Mouse (Mus musculus): Measurements from ENCODE around the gene Cox8b. TPM values are rescaled to one million over a fixed set of nuclear protein-coding genes. Genes with fewer than 3 reads are reported as not detected.
A peak's percentile ranks its signal among the peaks of the same experiment; 100 is the strongest.

The Cox8b gene
- polyA plus RNA-seq, 1 experiment, result 188 TPM

GRCm38 (mm10) chr7:140864761-140865160, 35.5 kb downstream of the Cox8b start:
- H3K4me3 ChIP-seq (ENCODE audit: insufficient read depth, low read depth, low read length), result no peak overlapping the region
- no peaks in the 10 kb centered on the region for H3K27me3 ChIP-seq (replicated peaks; ENCODE audit: control insufficient read depth, insufficient read depth, low read length)
- no peak for TF ChIP-seq CTCF (conservative IDR thresholded peaks at IDR 0.05; ENCODE audit: insufficient read depth, insufficient read length, low read depth, low read length)
- TF ChIP-seq POLR2A (IDR thresholded peaks at IDR 0.05; ENCODE audit: low read depth, low read length), result no peak
- H3K4me1 ChIP-seq (ENCODE audit: control insufficient read depth, insufficient read depth, low read length), result no peaks in the 10 kb centered on the region
- H3K27ac ChIP-seq (ENCODE audit: insufficient read depth, low read depth, low read length), result no peak overlapping the region
- DNase-seq, result no peak
- peaks cover 2% of the 10 kb centered on the region; the same call in 1 of the 2 replicates for H3K36me3 ChIP-seq (ENCODE audit: control insufficient read depth, insufficient read depth, low read length)
- WGBS, result 86% methylated on average over 12 of the region's 12 CpGs

- peaks cover 6% of the 10 kb centered on the region; the same call in 1 of the 2 replicates for H3K4me1 ChIP-seq (ENCODE audit: control insufficient read depth, insufficient read depth, low read length)
- 86% methylated on average over 5 of the region's 5 CpGs for WGBS
- H3K27me3 ChIP-seq (replicated peaks; ENCODE audit: control insufficient read depth, insufficient read depth, low read length), result no peaks in the 10 kb centered on the region
- H3K36me3 ChIP-seq (ENCODE audit: control insufficient read depth, insufficient read depth, low read length), result peaks cover 2% of the 10 kb centered on the region; the same call in 1 of the 2 replicates
- H3K4me3 ChIP-seq (ENCODE audit: insufficient read depth, low read depth, low read length), result no peak overlapping the region
- DNase-seq, result no peak
- no peak overlapping the region for H3K27ac ChIP-seq (ENCODE audit: insufficient read depth, low read depth, low read length)
- TF ChIP-seq CTCF (conservative IDR thresholded peaks at IDR 0.05; ENCODE audit: insufficient read depth, insufficient read length, low read depth, low read length) (no peak), POLR2A (IDR thresholded peaks at IDR 0.05; ENCODE audit: low read depth, low read length) (no peak)
These were observed 39.5 kb downstream of the Cox8b start for GRCm38 (mm10) chr7:140860728-140861127.

GRCm38 (mm10) chr7:140859997-140860396, 40.2 kb downstream of the Cox8b start:
- TF ChIP-seq POLR2A (IDR thresholded peaks at IDR 0.05; ENCODE audit: low read depth, low read length) (no peak), CTCF (conservative IDR thresholded peaks at IDR 0.05; ENCODE audit: insufficient read depth, insufficient read length, low read depth, low read length) (no peak)
- no peak overlapping the region for H3K27ac ChIP-seq (ENCODE audit: insufficient read depth, low read depth, low read length)
- peaks cover 8% of the 10 kb centered on the region; the same call in 1 of the 2 replicates for H3K4me1 ChIP-seq (ENCODE audit: control insufficient read depth, insufficient read depth, low read length)
- no peaks in the 10 kb centered on the region; the same call in 1 of the 2 replicates for H3K36me3 ChIP-seq (ENCODE audit: control insufficient read depth, insufficient read depth, low read length)
- no peak overlapping the region for H3K4me3 ChIP-seq (ENCODE audit: insufficient read depth, low read depth, low read length)
- WGBS, result 66% methylated on average over 6 of the region's 6 CpGs
- no peaks in the 10 kb centered on the region for H3K27me3 ChIP-seq (replicated peaks; ENCODE audit: control insufficient read depth, insufficient read depth, low read length)
- DNase-seq, result no peak

GRCm38 (mm10) chr7:140858746-140859145, 41.5 kb downstream of the Cox8b start:
- no peak overlapping the region for H3K27ac ChIP-seq (ENCODE audit: insufficient read depth, low read depth, low read length)
- H3K4me1 ChIP-seq (ENCODE audit: control insufficient read depth, insufficient read depth, low read length), result peaks cover 10% of the 10 kb centered on the region; the same call in 1 of the 2 replicates
- H3K27me3 ChIP-seq (replicated peaks; ENCODE audit: control insufficient read depth, insufficient read depth, low read length), result no peaks in the 10 kb centered on the region
- no peaks in the 10 kb centered on the region; the same call in 1 of the 2 replicates for H3K36me3 ChIP-seq (ENCODE audit: control insufficient read depth, insufficient read depth, low read length)
- no peak overlapping the region for H3K4me3 ChIP-seq (ENCODE audit: insufficient read depth, low read depth, low read length)
- WGBS, result 95% methylated on average over 8 of the region's 8 CpGs
- DNase-seq, result no peak
- TF ChIP-seq CTCF (conservative IDR thresholded peaks at IDR 0.05; ENCODE audit: insufficient read depth, insufficient read length, low read depth, low read length), result no peak
- TF ChIP-seq POLR2A (IDR thresholded peaks at IDR 0.05; ENCODE audit: low read depth, low read length), result no peak

- no peak for DNase-seq
- no peaks in the 10 kb centered on the region; the same call in 1 of the 2 replicates for H3K36me3 ChIP-seq (ENCODE audit: control insufficient read depth, insufficient read depth, low read length)
- no peaks in the 10 kb centered on the region for H3K27me3 ChIP-seq (replicated peaks; ENCODE audit: control insufficient read depth, insufficient read depth, low read length)
- peak within 1 kb of the TSS; percentile 89 for H3K4me3 ChIP-seq (ENCODE audit: insufficient read depth, low read depth, low read length)
- TF ChIP-seq CTCF (conservative IDR thresholded peaks at IDR 0.05; ENCODE audit: insufficient read depth, insufficient read length, low read depth, low read length) (no peak), POLR2A (IDR thresholded peaks at IDR 0.05; ENCODE audit: low read depth, low read length) (no peak)
- 22% methylated on average over 40 of the region's 40 CpGs for WGBS
- peaks cover 11% of the 10 kb centered on the region; the same call in 1 of the 2 replicates for H3K4me1 ChIP-seq (ENCODE audit: control insufficient read depth, insufficient read depth, low read length)
- H3K27ac ChIP-seq (ENCODE audit: insufficient read depth, low read depth, low read length), result peak within 1 kb of the TSS; percentile 81
These were observed 42.4 kb downstream of the Cox8b start, which contains the start of gene Bet1l for GRCm38 (mm10) chr7:140857550-140858505. Gene Bet1l (minus strand): TSS chr7:140857577.

GRCm38 (mm10) chr7:140856785-140857549, 43.3 kb downstream of the Cox8b start, which contains the start of gene Ric8a:
Gene Ric8a (plus strand): TSS chr7:140856957.
- WGBS, result under 1% methylated on average over 50 of the region's 50 CpGs
- peaks cover 11% of the 10 kb centered on the region; the same call in 1 of the 2 replicates for H3K4me1 ChIP-seq (ENCODE audit: control insufficient read depth, insufficient read depth, low read length)
- peak; percentile 95 for DNase-seq
- H3K27ac ChIP-seq (ENCODE audit: insufficient read depth, low read depth, low read length), result peak within 1 kb of the TSS; percentile 81
- H3K27me3 ChIP-seq (replicated peaks; ENCODE audit: control insufficient read depth, insufficient read depth, low read length), result no peaks in the 10 kb centered on the region
- H3K36me3 ChIP-seq (ENCODE audit: control insufficient read depth, insufficient read depth, low read length), result no peaks in the 10 kb centered on the region; the same call in 1 of the 2 replicates
- peak within 1 kb of the TSS; percentile 89 for H3K4me3 ChIP-seq (ENCODE audit: insufficient read depth, low read depth, low read length)
- TF ChIP-seq CTCF (conservative IDR thresholded peaks at IDR 0.05; ENCODE audit: insufficient read depth, insufficient read length, low read depth, low read length) (no peak), POLR2A (IDR thresholded peaks at IDR 0.05; ENCODE audit: low read depth, low read length) (peak; percentile 65)

All from kidney, adult 2 months (tissue).